Mouse (Mus musculus) right cerebral cortex, postnatal 14 days (tissue): ENCODE results near the gene Spint1.

Experiments used
- DNase-seq: peaks from one replicate; pipeline ENCODE4 v3.0.0; 2022

Gene Spint1

DNA sequence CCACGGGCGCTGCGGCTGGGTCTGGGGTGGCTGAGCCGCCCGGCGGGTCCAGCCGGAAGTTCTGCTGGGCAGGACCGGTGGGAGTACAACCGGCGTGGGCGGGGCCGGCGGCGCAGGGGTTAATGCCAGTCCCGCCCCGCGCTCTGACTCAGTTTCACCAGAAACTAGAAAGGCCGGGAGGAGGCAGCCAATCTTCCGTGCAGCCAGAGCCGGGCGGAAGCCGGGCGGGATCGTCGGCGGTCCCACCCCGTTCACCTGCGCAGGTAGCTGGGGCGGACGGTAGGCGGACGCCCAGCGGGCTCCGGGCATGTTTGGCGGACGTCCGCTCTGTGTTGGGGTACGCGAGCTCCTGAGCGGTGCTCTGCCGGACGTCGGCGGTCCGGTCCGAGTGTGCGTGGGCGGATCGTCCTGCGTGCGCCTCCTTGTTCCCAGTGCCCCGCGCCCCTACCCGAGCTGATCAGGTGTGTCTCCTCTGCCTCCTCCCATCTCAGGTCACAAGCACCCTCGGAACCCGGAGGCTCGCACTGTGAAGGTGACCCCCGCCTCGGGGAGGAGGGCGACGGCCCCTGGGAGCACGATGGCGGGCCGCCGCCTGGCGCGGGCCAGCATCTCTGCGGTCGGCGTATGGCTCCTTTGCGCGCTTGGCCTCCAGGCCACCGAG is at the start of gene Spint1:
Gene Spint1 (plus strand): TSS at position 153 of the 661 bp plus-strand sequence.
- DNase-seq = no peak

DNA sequence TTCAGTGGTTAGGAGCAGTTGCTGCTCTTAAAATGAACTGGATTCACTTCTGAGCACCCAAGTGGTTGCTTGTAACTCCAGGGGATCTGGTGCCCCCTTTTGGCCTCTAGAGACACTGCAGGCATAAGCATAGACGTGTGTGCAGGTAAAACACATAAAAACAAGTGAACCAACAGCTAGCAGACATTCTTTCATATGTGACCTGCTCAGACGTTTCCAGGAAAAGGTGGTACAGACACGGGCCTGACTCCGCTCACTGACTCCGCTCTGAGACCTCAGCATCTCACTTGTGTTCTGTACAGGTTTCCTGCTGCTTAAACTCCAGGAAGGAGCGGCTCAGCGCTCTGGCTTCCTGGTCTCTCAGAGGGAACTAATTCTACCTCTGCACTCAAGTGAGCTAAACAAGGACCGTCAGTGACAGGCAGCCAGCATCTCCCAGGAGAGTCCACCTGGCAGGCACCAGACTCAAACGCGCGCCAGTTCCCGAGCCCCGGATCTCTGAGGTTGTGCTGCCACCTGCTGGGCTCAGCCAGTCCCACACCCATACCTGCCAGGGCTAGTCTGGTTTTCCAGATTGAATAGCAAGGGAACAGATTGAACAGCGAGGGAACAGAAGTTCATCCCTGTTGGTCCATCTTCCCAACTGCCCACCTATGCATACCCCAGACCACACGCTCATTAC is 48.0 kb upstream of the Spint1 start:
- DNase-seq = peak; percentile 81

- DNase-seq = no peak
These were observed 46.2 kb upstream of the Spint1 start for GRCm38 (mm10) chr2:119190969-119191368.

GRCm38 (mm10) chr2:119194140-119194539 is 43.0 kb upstream of the Spint1 start:
- no peak for DNase-seq

GRCm38 (mm10) chr2:119196316-119197108 is 40.6 kb upstream of the Spint1 start:
- no peak for DNase-seq

- DNase-seq = no peak
These were observed 39.7 kb upstream of the Spint1 start for GRCm38 (mm10) chr2:119197493-119197892.

DNA sequence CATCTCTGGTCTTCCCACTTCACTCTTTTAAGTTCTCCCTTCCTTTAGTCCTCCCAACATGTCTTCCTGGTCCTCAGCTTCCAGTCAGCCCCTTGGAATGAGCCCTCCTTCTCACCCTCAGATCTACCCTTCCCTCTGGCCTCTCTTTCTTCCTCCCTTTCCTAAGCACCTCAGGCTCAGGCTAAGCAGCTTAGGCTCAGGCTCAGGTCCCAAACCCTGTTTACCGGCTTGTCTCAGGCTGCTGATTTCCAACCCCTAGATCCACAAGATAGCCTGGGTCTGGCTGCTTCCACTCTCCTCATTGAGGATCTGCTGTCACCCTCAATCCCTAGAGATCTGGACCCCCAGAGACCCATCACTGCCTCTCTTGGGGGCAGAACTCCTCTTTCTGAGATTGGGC is 39.1 kb upstream of the Spint1 start:
- DNase-seq = no peak

DNA sequence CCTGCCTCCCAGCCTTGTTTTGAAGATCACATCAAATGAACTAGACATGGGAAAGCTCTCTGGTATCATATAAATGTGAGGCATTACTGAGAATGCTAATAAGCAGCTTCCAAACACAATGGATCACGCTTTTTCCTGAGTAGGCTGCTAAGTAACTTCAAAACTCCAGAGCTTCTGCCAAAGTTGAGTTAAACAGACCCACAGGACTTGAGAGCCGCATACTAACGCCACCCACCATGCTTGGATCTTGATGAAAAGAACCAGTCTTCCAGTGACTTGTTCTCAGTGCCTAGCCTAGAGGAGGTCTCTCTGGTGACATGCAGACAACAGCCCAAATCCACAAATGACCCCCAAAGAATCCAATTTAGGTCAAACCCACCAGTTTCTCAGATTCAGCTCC is 38.2 kb upstream of the Spint1 start:
- DNase-seq = no peak

DNA sequence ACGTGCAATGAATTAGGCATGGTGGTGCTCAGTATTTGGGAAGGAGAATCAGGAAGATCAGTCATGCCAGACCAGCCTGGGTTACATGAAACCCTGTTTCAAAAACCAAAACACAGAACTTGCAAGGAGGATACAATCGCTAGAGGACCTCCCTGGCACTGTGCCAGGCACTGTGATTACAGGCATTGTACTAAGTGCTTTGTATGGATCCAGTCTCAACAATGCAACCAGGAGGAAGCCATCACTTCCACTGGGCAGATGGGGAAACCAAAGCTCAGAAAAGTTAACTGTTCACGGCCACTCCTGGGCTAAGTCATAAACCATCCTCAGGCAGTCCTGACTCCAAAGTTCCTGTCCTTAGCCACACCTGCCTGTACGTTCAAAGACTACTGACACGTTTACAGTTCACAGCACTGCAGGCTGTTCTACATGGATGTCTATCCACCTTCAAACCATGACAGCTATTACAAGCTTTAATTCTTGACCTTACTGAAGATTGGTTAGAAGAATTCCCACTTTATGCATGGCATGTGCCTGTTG is 34.2 kb upstream of the Spint1 start:
- DNase-seq = peak; percentile 29

GRCm38 (mm10) chr2:119203871-119204460 is 33.2 kb upstream of the Spint1 start:
- no peak for DNase-seq

DNA sequence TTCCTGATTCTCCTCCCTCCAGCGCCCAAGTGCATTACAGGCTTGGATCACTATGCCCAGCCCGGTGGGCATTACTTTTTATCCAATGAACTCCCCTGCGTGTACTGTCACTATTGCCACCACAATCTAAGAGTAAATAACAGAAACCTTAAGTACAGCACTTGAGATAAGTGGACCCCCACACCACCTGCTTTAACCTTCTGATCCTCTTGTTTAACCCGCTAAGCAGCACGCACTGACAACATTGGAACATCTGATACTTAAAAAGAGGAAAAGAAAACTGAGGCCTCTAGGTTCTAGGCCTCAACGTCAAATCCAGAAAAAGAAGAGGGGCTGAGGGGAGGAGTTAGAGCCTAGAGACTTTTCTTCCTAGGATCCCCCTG is 29.2 kb upstream of the Spint1 start:
- no peak for DNase-seq

DNA sequence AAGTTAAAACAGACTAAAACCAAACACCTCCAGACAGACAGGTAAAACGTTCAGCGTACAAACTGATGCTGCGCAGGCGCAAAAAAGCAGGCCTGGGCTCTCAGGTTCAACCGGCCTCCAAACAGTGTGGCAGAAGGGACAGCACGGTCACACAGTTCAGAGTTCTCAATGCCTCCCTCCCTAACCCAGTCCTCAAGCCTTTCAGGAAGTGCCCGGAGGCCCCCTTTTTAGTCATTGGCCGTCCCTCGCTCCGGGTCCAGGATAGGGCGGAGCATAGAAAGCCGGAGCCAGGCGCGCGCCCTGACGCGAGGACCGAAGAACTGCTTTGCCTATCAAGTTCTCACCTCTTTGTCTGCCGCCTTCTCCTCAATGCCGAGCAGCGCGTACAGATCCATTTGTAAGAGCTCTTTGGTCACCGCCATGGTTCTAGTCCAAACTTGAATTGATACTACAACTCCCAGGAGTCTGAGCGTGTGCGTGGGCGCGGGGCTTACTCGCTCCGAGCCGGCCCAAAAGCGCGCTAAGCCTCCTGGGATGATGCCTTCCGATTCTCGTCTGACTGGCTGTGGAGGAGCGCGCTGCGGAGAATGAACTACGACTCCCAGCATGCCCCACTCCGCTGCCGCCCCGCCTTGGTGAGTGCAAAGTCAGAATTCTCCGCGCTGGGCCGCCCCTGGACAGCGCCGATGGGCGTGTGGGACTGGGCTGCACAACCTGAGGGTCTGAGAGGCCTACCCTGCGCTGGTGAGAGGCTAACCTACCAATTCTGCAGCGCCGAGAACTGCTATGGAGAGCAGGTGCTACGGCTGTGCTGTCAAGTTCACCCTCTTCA is 28.6 kb upstream of the Spint1 start, which contains the start of the genes Zfyve19 and Dnajc17:
Gene Zfyve19 (plus strand): TSS at position 274 of the 832 bp plus-strand sequence.
Gene Dnajc17 (minus strand): TSS at position 452 of the 832 bp plus-strand sequence.
- peak; percentile 97 for DNase-seq

- DNase-seq = no peak
These were observed 28.0 kb upstream of the Spint1 start for GRCm38 (mm10) chr2:119209176-119209507.

GRCm38 (mm10) chr2:119229775-119230704 is 7.1 kb upstream of the Spint1 start, which contains the start of gene Ppp1r14d:
Gene Ppp1r14d (minus strand): TSS chr2:119229906.
- DNase-seq = no peak

GRCm38 (mm10) chr2:119236682-119237209 is 416 bp upstream of the Spint1 start:
- DNase-seq = no peak

DNA sequence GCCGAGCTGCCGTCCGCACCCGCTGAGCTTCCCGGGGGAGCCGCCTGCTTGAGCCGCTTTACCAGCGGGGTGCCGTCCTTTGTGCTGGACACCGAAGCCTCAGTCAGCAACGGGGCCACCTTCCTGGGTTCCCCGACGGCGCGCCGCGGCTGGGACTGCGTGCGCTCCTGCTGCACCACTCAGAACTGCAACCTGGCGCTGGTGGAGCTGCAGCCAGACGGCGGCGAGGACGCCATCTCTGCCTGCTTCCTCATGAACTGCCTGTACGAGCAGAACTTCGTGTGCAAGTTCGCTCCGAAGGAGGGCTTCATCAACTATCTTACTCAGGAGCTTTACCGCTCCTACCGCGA is 684 bp downstream of the Spint1 start:
- peak; percentile 12 for DNase-seq

DNA sequence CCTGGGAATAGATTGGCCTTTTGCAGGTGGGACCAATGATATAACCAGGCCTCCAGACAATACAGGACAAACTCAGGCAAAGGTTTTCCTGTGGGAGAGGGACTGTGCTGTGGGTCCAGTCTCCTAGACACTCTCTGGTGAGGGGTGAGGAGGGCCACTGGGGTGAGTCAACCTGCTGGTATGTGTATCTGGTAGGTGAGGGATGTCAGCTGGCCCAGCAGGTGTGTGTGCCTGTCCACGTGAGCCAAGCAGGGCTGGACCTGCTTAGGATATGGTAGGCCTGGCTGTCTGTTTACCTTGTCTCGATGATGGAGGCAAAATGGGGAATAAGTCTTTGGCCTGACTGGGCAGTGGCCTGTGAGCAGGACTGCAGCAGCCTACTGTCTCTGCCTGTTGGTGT is 1.5 kb downstream of the Spint1 start:
- DNase-seq = no peak

DNA sequence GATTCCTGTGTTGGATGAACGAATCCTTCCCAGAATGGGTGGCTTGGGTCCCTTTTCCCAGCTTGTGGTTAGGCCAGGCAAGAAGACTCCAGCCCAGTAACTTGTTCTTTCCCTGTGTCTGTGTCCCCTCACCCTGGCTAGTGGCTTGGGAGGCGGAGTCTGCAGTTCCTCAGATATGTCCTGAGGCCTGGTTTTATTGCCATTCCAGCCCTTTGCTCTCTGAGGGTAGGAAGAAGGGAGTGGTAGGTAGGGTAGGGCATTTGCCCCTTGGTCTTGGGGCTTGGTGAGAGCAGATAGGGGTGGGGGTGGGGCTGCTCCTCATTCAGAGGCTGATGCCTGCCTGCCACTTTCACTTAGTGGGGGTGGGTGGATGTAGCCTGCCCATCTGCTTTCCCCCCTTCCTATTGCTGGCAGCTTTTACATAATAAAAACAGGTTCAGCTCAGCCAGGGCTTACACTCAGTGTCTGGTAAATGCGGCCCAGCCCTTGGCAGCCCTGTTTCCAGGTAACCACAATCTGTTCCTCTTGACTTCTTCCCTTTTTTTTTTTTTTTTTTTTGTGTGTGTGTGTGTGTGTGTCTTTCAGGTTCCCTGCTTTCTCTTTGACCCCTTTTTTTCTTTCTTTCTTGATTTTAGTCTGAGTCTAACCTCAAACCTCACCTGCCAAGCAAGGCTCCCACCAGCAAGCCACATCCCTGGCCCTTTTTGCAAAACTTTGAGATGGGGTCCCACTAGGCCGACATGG is 3.1 kb downstream of the Spint1 start:
- DNase-seq = no peak

GRCm38 (mm10) chr2:119240819-119241186 is 3.6 kb downstream of the Spint1 start:
- no peak for DNase-seq

DNA sequence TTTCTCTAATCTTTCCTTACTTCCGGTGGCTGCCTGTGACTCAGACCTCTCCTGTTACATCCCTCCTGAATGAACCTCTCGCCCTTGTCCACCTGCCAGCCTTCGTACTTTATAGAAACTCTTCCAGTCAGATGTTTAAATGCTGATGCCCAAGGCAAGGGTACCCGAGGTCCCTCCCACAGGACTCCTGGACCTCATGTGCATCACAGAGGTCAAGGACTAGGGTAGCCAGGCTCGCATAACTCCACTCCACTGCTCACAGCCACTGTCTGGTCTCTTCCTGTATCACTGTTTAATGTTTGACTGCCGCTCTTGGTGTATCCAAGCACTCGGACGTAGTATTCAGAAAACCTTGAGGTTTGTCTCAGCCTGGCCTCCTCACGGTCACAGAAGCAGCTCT is 5.4 kb downstream of the Spint1 start:
- no peak for DNase-seq
